Mouse (Mus musculus) kidney, postnatal 4 days (tissue): ENCODE measurements around the gene Apbb2.
A peak's percentile ranks its signal among the peaks of the same experiment; 100 is the strongest.

Experiments used
- DNase-seq, 2 experiments: peaks; one replicate each; pipeline ENCODE4 v3.0.0; 2021; ENCODE audit warnings: mixed read lengths in 2 of 2

Apbb2 gene

GRCm38 (mm10) chr5:66373515-66374164 lies 244.9 kb downstream of the Apbb2 start:
- DNase-seq: peak in 1 of 2 experiments; percentile 28

DNA sequence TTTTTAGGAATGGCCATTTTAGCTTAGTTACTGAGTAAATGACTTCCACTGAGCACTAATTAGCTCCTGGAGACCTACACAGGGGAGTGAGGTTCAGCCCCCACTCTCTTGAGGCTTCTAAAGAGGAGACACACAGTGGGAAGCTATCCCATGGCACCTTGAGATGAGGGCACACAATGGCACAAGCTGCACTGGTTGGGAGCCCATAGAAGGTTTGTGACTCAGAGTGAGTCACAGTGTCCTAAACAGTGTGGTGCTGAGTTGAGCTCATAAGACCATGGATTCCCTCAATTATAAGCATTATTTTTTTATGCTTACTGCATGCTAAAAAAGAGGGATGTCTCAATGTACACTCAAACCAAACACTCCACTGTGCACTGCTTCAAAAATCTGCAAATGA lies 247.5 kb downstream of the Apbb2 start:
- DNase-seq: no peak

DNA sequence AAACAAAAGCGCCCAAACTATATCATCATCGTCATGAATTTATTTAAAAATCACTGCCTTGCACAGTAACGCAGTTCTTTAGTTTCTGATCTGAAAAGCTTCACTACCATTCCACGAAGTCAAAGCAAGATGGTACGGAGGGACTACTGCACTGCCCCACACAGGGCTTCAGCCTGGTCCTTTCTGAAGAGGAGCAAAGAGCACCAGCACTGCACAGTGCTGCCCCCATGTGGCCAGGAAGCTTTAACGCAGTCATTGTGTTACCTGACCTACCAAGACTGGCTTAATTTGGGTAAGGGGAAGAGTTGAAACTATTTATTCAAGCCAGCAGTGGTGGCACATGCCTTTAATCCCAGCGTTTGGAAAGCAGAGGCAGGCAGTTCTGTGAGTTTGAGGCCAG lies 249.6 kb downstream of the Apbb2 start:
- peak; percentile 78 to 83 for DNase-seq

DNA sequence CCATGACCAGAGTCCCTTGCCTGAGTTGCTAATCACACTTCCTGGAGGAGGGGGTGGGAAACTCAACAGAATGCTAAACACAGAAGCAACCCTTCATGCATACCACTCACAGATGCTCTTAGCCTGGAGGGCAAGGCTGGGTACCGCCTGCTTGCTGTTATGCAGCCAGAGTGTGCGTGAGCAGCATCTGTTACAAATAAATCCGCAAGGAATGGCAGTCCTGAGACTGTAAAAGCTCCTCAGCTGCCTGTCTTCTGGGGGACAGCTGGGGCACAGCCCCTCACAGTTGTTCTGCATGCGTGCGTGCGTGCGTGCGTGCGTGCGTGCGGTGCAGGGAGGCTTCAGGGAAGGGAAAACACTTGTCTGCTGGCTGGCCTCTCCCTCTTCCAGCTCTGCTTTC lies 250.9 kb downstream of the Apbb2 start:
- DNase-seq: no peak

DNA sequence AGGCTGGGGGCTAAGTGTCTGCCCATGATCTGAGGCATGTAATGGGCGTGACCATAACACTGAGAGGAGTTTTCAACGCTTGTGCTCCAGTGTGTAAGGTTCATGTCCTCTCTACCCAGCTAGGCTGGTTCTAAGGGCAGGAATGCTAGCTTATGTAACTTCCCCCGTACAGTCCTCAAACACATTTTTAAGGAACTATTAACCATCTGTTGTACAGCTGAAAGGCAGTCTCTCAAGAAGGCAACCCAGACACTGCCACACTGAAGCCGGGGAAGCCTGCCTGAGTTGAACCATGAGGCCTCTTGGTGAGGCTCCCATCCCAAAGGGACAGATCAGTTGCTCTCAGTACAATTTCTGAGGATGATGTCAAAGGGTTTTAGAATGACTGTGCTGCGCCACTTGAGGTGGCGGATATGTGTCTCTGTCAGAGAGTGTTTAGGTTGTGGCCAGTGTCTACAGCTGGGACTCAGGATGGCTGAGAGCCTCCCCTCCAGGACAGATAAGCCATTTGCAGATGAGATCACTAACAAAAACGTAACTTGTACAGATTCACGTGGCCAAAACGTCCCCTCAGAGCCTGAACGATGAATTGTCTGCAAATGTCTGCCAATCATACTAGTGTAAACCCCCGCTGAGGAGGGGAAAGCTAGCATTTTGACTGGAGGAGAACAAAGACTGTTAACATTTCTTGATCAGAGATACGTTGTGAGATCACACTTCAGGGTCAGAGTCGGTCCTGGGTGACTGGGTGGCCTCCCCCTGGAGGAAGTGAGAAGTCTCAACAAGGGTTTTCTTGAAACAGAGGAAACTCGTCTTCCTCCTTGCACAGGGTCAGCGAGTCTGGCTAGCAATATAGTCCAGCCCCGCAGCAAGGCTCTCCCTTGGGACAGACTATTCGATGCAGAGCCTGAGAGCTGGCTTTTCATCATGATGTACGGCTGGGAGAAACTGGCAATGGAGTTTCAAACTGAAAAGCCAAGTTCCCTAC lies 255.0 kb downstream of the Apbb2 start:
- DNase-seq: no peak

DNA sequence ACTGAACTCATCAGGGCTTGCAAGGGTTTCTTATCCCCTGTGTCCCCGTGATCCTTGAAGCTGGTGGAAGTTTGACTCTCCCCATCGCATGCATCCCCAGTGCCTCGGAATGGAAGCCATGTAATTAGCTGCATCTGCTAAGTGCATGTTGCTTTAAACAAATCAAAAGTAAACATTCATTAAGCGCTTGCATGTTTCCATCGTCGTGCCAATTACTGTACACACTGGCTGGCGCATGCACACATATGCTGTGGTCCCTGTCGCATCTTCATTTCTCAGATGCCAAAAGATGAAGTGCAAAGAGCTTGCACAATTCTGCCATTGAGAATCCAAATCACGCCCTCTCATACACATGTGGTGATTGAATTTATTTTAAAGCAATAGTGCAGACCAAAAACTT lies 257.8 kb downstream of the Apbb2 start:
- DNase-seq: no peak

DNA sequence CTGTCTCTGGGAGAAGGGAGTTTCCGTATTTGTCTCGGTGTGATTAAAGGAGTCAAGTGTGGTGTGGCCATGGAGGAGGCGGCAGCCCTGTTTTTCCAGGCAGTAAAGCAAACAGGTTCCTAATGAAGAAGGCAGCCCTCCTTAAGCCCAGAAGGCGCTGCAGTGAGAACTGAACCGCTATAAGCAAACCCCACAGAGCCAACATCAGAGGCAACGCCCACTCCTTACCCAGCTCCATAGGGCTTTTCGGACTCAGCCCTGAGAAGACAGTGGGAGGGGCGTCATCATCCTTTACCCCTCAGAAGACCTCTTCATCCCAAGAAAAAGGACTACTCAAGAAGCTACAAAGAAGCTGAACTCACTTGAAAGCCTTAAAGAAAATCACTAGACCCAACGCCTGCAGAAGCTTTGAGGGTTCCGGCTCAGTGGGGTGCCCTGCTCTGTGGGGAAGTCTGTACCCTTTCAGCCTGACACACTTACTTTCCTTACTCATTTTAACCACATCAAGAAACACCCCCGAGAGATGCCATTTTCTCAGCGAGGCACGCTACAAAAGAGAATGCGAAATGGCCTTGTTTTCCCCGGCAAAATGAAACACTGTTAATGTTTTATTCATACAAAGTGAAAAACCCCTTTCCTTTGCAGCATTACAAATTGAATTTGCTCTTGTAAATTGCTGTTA lies 258.7 kb downstream of the Apbb2 start:
- DNase-seq: peak in 1 of 2 experiments; percentile 49

- DNase-seq: no peak
Measured at GRCm38 (mm10) chr5:66355147-66355546, 263.4 kb downstream of the Apbb2 start.

DNA sequence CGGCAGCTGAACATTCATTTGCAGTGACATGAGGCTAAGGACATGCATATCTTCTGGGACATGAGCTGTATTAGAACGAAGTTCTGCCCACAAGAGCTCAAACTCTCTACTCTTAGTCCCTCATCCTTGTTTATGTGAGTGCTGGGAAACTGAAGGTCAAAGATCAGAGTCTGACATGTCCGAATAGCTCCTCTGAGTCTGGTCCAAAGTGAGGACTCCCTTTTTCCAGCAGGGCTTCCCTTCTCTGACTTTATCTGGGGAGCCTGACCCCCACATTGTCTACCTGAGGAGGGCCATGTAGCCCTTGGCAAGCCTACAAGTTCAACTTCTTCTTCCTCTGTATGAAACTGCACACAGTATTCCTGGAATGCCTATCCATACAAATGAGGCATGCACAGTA lies 264.7 kb downstream of the Apbb2 start:
- no peak for DNase-seq

DNA sequence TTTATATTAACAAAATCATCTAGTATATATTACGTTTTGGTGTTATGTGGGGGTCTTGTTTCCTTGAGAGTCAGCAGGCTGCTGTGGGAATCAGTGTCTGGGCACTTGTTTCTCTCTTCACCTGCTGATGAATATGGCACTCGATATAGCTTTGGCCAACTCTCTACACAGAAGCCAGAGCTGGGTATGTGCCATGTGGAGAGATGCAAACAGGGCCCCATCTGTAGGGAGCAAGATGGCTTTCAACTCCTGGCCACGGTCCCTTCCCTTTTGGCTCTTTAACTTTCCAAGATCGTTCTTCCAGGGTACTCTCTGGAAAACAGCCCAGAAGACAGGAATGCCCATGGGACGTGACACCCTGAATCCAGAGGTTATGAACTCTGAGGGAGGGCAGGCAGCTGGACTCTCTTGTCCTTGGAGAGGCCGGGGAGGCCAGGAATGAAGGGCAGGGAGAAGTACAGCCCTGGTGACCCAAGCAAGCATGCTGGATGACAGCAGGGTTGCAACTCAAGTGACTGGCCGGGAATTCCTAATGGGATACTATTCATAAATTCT lies 266.7 kb downstream of the Apbb2 start:
- no peak for DNase-seq

DNA sequence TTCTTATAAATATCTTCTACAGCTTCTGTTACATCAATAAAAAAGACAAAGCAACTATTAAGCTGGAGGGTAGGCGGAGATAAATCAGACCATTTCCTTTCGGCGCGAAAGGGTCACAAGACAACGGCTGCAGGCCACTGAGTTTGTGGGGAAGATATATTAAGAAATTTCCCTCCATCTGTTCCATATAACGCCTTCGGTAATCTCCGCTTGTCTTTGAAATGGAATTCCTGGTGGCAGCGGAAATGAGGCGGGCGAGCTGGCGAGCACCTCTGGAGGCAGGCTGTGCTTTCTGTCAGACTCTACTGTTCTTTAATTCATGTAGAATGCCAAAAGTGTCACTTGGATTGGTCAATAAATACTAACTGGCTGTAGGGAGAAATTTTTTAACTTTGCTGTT lies 267.5 kb downstream of the Apbb2 start:
- peak; percentile 52 to 62 for DNase-seq

DNA sequence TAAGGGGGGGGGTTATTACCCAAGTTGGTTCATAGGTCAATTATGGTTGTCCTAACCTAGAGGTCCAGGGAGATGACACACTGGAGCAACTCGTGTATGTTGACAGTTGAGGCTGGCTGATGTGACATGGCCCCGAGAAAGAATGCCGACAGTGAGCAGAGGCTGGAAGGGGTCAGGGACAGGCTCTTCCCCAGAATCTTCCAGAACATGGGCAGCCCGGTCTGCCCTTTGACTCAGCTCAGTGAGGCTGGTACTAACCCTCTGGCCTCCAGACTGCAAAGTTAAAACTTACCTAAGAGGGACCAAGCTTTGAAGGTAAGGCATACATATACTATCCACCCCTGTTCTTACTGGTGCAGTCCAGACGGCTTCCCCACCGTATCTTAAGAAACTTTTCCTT lies 268.0 kb downstream of the Apbb2 start:
- DNase-seq: no peak

DNA sequence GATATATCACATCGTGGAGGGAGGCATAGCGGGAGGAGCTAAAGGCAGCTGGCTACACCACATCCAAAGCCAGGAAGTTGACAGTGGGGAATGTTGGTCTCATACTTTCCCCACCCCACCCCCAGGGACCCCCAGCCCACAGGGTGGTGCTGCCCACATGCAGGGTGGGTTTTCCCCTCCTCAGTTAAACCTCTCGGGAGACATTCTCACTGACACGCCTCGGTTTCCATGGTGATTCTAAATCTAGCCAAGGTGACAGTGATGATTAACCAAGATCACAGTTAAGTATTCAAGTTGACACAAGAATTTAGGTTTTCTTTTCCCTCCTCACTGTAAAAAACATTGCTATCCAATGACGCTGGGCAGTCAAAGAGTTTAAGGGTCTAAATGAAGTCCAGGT lies 270.2 kb downstream of the Apbb2 start:
- DNase-seq: no peak

DNA sequence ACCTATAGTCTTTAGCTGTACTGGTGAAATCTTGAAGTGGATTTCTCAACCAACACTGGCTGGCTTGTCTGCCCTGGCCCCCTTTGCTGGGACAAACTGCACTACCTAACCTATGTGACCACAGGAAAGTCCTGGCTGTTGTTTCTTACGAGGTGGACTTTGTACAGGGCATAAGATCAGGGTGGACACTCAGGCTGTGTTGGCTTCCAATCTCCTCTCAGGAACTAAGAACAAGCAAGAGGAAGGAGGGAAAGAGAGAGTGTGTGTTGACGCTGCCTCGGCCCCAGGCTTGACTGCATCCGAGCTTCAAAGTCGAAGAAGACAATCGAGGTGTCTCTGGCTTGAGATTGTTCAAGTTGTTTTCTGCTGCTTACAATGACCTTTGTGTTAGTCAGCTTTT lies 271.8 kb downstream of the Apbb2 start:
- DNase-seq: no peak

- no peak for DNase-seq
Measured at GRCm38 (mm10) chr5:66345140-66345539, 273.4 kb downstream of the Apbb2 start.

DNA sequence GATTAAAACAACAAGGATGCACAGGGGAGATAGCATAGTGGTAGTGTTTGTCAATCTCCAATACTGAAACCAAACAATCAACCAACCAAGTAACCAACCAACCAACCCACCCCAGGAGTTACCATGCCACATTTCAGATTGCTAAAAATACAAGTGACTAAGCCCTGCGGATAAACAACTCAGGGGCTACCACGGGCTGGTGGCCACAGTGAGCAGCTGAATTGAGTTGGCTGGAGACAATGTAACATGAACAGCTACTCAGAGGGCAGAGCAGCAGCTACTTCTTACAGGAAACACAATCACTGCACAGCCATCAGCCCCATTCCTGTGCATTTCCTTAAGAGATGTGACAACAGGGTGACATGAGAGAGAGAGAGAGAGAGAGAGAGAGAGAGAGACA lies 274.4 kb downstream of the Apbb2 start:
- no peak for DNase-seq

- DNase-seq: no peak
Measured at GRCm38 (mm10) chr5:66342285-66342684, 276.3 kb downstream of the Apbb2 start.

DNA sequence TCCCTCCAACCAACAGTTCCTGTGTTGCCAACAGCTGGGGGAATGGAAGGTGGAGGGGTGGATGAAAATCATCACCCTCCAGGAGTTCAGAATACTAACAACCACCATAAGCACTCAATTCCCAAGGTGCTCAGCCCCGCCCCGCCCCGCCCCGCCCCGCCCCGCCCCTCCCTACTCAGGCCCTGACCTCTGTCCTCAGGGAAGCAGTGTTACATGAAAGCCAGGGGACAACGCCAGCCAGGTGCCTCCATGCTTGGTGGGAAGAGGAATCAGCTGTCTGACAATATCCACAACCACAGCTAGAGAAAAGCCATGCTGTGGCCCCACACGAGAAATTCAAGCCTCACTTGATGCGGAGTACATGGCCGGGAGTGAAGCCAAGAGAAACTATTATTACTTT lies 276.7 kb downstream of the Apbb2 start:
- no peak for DNase-seq

DNA sequence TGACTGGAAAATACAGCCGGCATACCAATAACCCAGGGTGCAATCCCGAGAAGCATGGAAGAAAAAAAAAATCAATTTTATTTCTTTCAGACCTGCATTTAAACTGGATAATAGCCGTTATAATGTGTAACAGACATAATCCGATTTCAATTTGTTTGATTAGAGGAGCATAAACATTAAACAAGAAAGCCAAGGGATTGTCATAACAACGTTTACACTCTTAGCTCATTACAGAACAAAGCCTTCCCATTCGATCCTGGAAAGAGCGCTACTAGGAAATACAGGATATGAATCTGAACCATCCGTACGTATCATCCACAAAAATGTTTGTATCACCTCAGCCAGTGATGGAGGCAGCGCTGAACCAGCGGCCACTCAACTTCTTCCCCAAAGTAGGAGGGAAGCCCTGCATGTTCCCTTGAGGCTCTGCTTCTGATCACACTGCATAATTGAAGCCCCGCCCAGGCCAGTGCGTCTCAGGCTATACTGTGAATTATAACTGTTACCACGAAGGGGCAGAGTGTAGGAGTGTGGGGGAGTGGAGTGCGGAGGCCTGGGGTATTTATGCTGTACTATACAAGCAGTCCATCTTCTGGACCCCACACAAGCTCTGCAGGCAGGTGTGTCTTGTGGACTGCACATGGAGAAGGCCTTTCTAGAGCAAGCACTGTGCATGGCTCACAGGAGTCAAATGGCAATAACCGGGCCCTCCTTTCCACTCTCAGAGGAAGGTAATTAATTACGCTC lies 278.1 kb downstream of the Apbb2 start:
- peak; percentile 25 to 30 for DNase-seq

DNA sequence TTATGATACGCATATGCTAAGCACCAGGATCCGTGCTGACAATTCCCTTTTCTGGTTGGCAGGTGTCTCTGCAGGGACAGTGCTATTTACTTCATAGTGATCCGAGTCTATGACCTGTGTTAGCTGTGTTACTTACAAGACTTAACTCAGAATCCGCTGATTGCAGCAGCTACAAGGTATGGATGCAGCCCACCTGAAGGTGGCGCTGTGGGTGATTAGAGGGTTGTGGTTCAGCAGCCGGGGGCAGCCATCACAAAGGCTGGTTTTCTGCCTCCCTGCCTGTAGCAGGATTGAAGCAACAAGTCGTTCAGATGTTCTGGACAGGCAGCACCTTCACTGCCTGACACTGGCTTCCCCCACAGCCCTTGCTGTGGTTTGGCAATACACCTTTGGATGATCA lies 280.0 kb downstream of the Apbb2 start:
- DNase-seq: peak; percentile 58 to 74

DNA sequence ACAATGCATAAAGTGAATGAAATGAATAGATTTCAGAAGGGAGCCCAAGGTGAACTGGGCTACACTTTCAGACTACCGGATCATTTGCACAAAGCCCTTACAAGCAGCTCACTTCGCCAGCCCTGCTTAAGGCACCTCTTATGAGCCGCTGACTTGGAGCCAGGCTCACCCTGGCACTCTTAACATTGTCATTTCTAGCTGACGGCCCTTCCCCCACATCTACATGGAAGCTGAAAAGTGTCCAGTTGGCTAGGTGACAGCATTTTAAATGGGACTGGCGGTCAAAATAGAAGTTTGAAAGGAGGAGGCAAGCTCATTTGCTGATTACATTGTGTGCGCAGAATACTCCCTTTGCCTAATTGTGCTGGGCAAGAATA lies 280.6 kb downstream of the Apbb2 start:
- DNase-seq: peak; percentile 24 to 51
